Mouse (Mus musculus): Measurements from ENCODE around the gene Taok1. TPM values are rescaled to one million over a fixed set of nuclear protein-coding genes. Genes with fewer than 3 reads are reported as not detected.
"Not testable (repeated sequence)": the region's sequence is repeated elsewhere in the genome, so short reads cannot be mapped to it uniquely, and the experiment has no call there.

Taok1 gene
- 4.7 and 6.9 TPM in 2 replicates for polyA plus RNA-seq (2012; rRNA removed)

GRCm38 (mm10) chr11:77607538-77608455, at the start of gene Taok1:
TSS of gene Taok1 (minus strand) at chr11:77607815.
- DNase-seq: peak; percentile 98
- peak within 1 kb of the TSS; percentile 94 for H3K27ac ChIP-seq (ENCODE audit: insufficient read depth, low read depth, low read length)
- no peaks in the 10 kb centered on the region for H3K36me3 ChIP-seq (ENCODE audit: control insufficient read depth, insufficient read depth, low read length)
- no peaks in the 10 kb centered on the region for H3K27me3 ChIP-seq (replicated peaks; ENCODE audit: control insufficient read depth, insufficient read depth, low read length)
- under 1% methylated on average over 64 of the region's 71 CpGs for WGBS
- TF ChIP-seq CTCF (conservative IDR thresholded peaks at IDR 0.05; ENCODE audit: insufficient read depth, insufficient read length, low read depth, low read length) (no peak), POLR2A (IDR thresholded peaks at IDR 0.05; ENCODE audit: low read depth, low read length) (peak; percentile 70)
- peak within 1 kb of the TSS; percentile 71 for H3K4me3 ChIP-seq (ENCODE audit: insufficient read depth, low read depth, low read length)
- no peaks in the 10 kb centered on the region for H3K4me1 ChIP-seq (ENCODE audit: control insufficient read depth, insufficient read depth, low read length)

- 100% methylated on average over 4 of the region's 4 CpGs for WGBS
- H3K4me1 ChIP-seq (ENCODE audit: control insufficient read depth, insufficient read depth, low read length); H3K36me3 ChIP-seq (ENCODE audit: control insufficient read depth, insufficient read depth, low read length); H3K27me3 ChIP-seq (replicated peaks; ENCODE audit: control insufficient read depth, insufficient read depth, low read length); H3K4me3 ChIP-seq (ENCODE audit: insufficient read depth, low read depth, low read length); H3K27ac ChIP-seq (ENCODE audit: insufficient read depth, low read depth, low read length); DNase-seq: not testable (repeated sequence)
Measured at GRCm38 (mm10) chr11:77653406-77654190, 46.0 kb upstream of the Taok1 start.

- no peaks in the 10 kb centered on the region for H3K27me3 ChIP-seq (replicated peaks; ENCODE audit: control insufficient read depth, insufficient read depth, low read length)
- no peak for DNase-seq
- no peak overlapping the region for H3K27ac ChIP-seq (ENCODE audit: insufficient read depth, low read depth, low read length)
- H3K36me3 ChIP-seq (ENCODE audit: control insufficient read depth, insufficient read depth, low read length): no peaks in the 10 kb centered on the region
- no peaks in the 10 kb centered on the region for H3K4me1 ChIP-seq (ENCODE audit: control insufficient read depth, insufficient read depth, low read length)
- H3K4me3 ChIP-seq (ENCODE audit: insufficient read depth, low read depth, low read length): no peak overlapping the region
- 66% methylated on average over 6 of the region's 6 CpGs for WGBS
- no peak for TF ChIP-seq POLR2A (IDR thresholded peaks at IDR 0.05; ENCODE audit: low read depth, low read length)
- TF ChIP-seq CTCF (conservative IDR thresholded peaks at IDR 0.05; ENCODE audit: insufficient read depth, insufficient read length, low read depth, low read length): no peak
Measured at GRCm38 (mm10) chr11:77652484-77652883, 44.9 kb upstream of the Taok1 start.

- TF ChIP-seq CTCF (conservative IDR thresholded peaks at IDR 0.05; ENCODE audit: insufficient read depth, insufficient read length, low read depth, low read length) (no peak), POLR2A (IDR thresholded peaks at IDR 0.05; ENCODE audit: low read depth, low read length) (no peak)
- H3K36me3 ChIP-seq (ENCODE audit: control insufficient read depth, insufficient read depth, low read length): no peaks in the 10 kb centered on the region
- H3K4me3 ChIP-seq (ENCODE audit: insufficient read depth, low read depth, low read length): no peak overlapping the region
- no peak for DNase-seq
- no peaks in the 10 kb centered on the region for H3K4me1 ChIP-seq (ENCODE audit: control insufficient read depth, insufficient read depth, low read length)
- H3K27me3 ChIP-seq (replicated peaks; ENCODE audit: control insufficient read depth, insufficient read depth, low read length): no peaks in the 10 kb centered on the region
- H3K27ac ChIP-seq (ENCODE audit: insufficient read depth, low read depth, low read length): no peak overlapping the region
- WGBS: 66% methylated on average over 7 of the region's 7 CpGs
Measured at GRCm38 (mm10) chr11:77648878-77649277, 41.3 kb upstream of the Taok1 start.

- no peak overlapping the region for H3K27ac ChIP-seq (ENCODE audit: insufficient read depth, low read depth, low read length)
- 83% methylated on average over 4 of the region's 4 CpGs for WGBS
- no peaks in the 10 kb centered on the region for H3K4me1 ChIP-seq (ENCODE audit: control insufficient read depth, insufficient read depth, low read length)
- no peaks in the 10 kb centered on the region for H3K36me3 ChIP-seq (ENCODE audit: control insufficient read depth, insufficient read depth, low read length)
- no peak for DNase-seq
- no peak for TF ChIP-seq CTCF (conservative IDR thresholded peaks at IDR 0.05; ENCODE audit: insufficient read depth, insufficient read length, low read depth, low read length)
- no peak for TF ChIP-seq POLR2A (IDR thresholded peaks at IDR 0.05; ENCODE audit: low read depth, low read length)
- H3K4me3 ChIP-seq (ENCODE audit: insufficient read depth, low read depth, low read length): no peak overlapping the region
- no peaks in the 10 kb centered on the region for H3K27me3 ChIP-seq (replicated peaks; ENCODE audit: control insufficient read depth, insufficient read depth, low read length)
Measured at GRCm38 (mm10) chr11:77645481-77645880, 37.9 kb upstream of the Taok1 start.

- WGBS: 71% methylated on average over 8 of the region's 9 CpGs
- no peak overlapping the region for H3K27ac ChIP-seq (ENCODE audit: insufficient read depth, low read depth, low read length)
- no peaks in the 10 kb centered on the region for H3K27me3 ChIP-seq (replicated peaks; ENCODE audit: control insufficient read depth, insufficient read depth, low read length)
- TF ChIP-seq CTCF (conservative IDR thresholded peaks at IDR 0.05; ENCODE audit: insufficient read depth, insufficient read length, low read depth, low read length): no peak
- no peaks in the 10 kb centered on the region for H3K36me3 ChIP-seq (ENCODE audit: control insufficient read depth, insufficient read depth, low read length)
- no peak overlapping the region for H3K4me3 ChIP-seq (ENCODE audit: insufficient read depth, low read depth, low read length)
- no peak for DNase-seq
- no peaks in the 10 kb centered on the region for H3K4me1 ChIP-seq (ENCODE audit: control insufficient read depth, insufficient read depth, low read length)
Measured at GRCm38 (mm10) chr11:77641390-77641789, 33.8 kb upstream of the Taok1 start.

- Histone ChIP-seq H3K4me1 (ENCODE audit: control insufficient read depth, insufficient read depth, low read length) (peaks cover 3% of the 10 kb centered on the region; the same call in 1 of the 2 replicates), H3K4me3 (ENCODE audit: insufficient read depth, low read depth, low read length) (peak overlapping the region; percentile 72), H3K27ac (ENCODE audit: insufficient read depth, low read depth, low read length) (no peak overlapping the region), H3K36me3 (ENCODE audit: control insufficient read depth, insufficient read depth, low read length) (no peaks in the 10 kb centered on the region), H3K27me3 (replicated peaks; ENCODE audit: control insufficient read depth, insufficient read depth, low read length) (no peaks in the 10 kb centered on the region)
- TF ChIP-seq POLR2A (IDR thresholded peaks at IDR 0.05; ENCODE audit: low read depth, low read length) (no peak), CTCF (conservative IDR thresholded peaks at IDR 0.05; ENCODE audit: insufficient read depth, insufficient read length, low read depth, low read length) (peak; percentile 88)
- DNase-seq: peak; percentile 89
- WGBS: 5% methylated on average over 8 of the region's 8 CpGs
Measured at GRCm38 (mm10) chr11:77630257-77630670, 22.6 kb upstream of the Taok1 start.
